Mouse (Mus musculus) liver, embryonic 14.5 days (tissue): ENCODE results near the gene Arhgdig. TPM values are rescaled to one million over a fixed set of nuclear protein-coding genes. Genes with fewer than 3 reads are reported as not detected.

Experiments
- ATAC-seq: fragments of 200-750 bp; cut with Nextera tagmentation; 2 replicates; pipeline ENCODE4 v1.8.0; 2017; ENCODE audit warnings: moderate number of reproducible peaks, mild to moderate bottlenecking, moderate library complexity; ENCODE audit not compliant: insufficient read depth
- DNase-seq, 3 experiments: peaks; one replicate each; pipeline ENCODE4 v3.0.0-alpha.2; 2012 to 2013; ENCODE audit warnings: low read depth in 3 of 3, low spot score in 3 of 3
- H3K27ac ChIP-seq: fragments of 300-500 bp; sonication (generic); 2 replicates; pipeline ENCODE4 v1.5.1; 2014; ENCODE audit warnings: moderate library complexity, mild to moderate bottlenecking, control low read depth, inconsistent platforms
- H3K27me3 ChIP-seq: fragments of 300-500 bp; sonication (generic); 2 replicates; pipeline ENCODE4 v1.6.1; 2014; ENCODE audit warnings: mild to moderate bottlenecking, low read length, moderate library complexity; ENCODE audit not compliant: control insufficient read depth, insufficient read depth
- H3K36me3 ChIP-seq: fragments of 300-500 bp; sonication (generic); replicated peaks from 2 replicates; pipeline ENCODE4 v1.6.1; 2014; ENCODE audit warnings: low read depth; ENCODE audit not compliant: control insufficient read depth, insufficient read depth
- H3K4me1 ChIP-seq, 2 experiments: fragments of 200-500 bp in 1 of 2; fragments of 300-500 bp in 1 of 2; sonication (generic) in 1 of 2; replicated peaks; 2 replicates each; pipeline ENCODE4 v1.6.1; 2012 to 2014; ENCODE audit warnings: antibody characterized with exemption in 1 of 2, inconsistent platforms in 1 of 2, low read length in 1 of 2; ENCODE audit not compliant: control insufficient read depth in 2 of 2, insufficient read depth in 2 of 2
- H3K4me2 ChIP-seq: fragments of 300-500 bp; sonication (generic); 2 replicates; pipeline ENCODE4 v1.6.1; 2014; ENCODE audit warnings: low read depth, mild to moderate bottlenecking, control low read depth, moderate library complexity
- H3K4me3 ChIP-seq, 2 experiments: fragments of 200-500 bp in 1 of 2; fragments of 300-500 bp in 1 of 2; sonication (generic) in 1 of 2; 2 replicates each; pipeline ENCODE4 v1.5.1; 2012 to 2014; ENCODE audit warnings: low read depth in 2 of 2, low read length in 2 of 2, mild to moderate bottlenecking in 2 of 2, control low read depth in 1 of 2, inconsistent platforms in 1 of 2, moderate library complexity in 1 of 2; ENCODE audit not compliant: insufficient read depth in 1 of 2
- H3K9ac ChIP-seq: fragments of 300-500 bp; sonication (generic); replicated peaks from 2 replicates; pipeline ENCODE4 v1.6.1; 2014; ENCODE audit warnings: mild to moderate bottlenecking, control low read depth, moderate library complexity
- H3K9me3 ChIP-seq: fragments of 300-500 bp; sonication (generic); 2 replicates; pipeline ENCODE4 v1.6.1; 2016; ENCODE audit warnings: low read length, mixed read lengths; ENCODE audit not compliant: control insufficient read depth
- CTCF ChIP-seq: IDR thresholded peaks from 2 replicates; pipeline ENCODE4 v1.5.1; 2016; ENCODE audit warnings: antibody characterized with exemption, low read depth, control low read depth
- EP300 ChIP-seq: IDR thresholded peaks from 2 replicates; pipeline ENCODE4 v1.6.1; 2016; ENCODE audit warnings: antibody characterized with exemption, low read depth
- WGBS: fragments of 180-500 bp; shearing (Covaris S2); extraction: QIAGEN DNeasy Blood & Tissue Kit; methylation state at CpG from one replicate; pipeline ENCODE4 v1.1.7; 2014; ENCODE audit not compliant: insufficient replicate concordance; 5-methylcytosine and 5-hydroxymethylcytosine counted together
- polyA plus RNA-seq, 2 experiments: library from polyadenylated mRNA; depleted of rRNA in 1 of 2; stranded (reverse) in 1 of 2; unstranded in 1 of 2; fragments of >200 nt; fragmentation: Nextera tagmentation in 1 of 2; extraction: Ambion mirVana in 1 of 2; gene quantifications; 2 replicates each; pipeline versions ENCODE4 v1.2.1 to v1.2.3; 2012 to 2014

Arhgdig gene
- 10.6 and 11.6 TPM in 2 replicates for polyA plus RNA-seq (2012; rRNA removed)
- 15.9 and 22.8 TPM in 2 replicates for polyA plus RNA-seq (2014; fragmentation: Nextera tagmentation; extraction: Ambion mirVana)

DNA sequence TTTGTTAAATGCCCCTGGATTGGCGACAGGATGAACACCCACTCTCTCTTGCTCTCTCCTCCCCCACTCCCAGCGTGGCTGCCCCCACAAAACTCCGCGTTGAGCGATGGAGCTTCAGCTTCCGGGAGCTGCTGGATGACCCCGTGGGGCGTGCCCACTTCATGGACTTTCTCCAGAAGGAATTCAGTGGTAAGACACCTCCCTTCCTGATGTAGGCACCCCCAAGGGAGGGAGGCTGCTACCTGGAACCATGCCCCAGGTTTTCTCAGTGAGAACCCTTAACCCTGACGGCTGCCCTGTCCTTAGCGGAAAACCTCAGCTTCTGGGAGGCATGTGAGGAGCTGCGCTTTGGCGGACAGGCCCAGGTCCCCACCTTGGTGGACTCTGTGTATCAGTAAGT, at the start of gene Arhgdig:
Gene Arhgdig (minus strand): TSS at position 101 of the 400 bp plus-strand sequence.
- Histone ChIP-seq H3K9ac (no peak within 1 kb of the TSS), H3K27ac (no peak within 1 kb of the TSS), H3K9me3 (no peaks in the 10 kb centered on the region), H3K4me3 (no peak within 1 kb of the TSS), H3K36me3 (no peaks in the 10 kb centered on the region), H3K4me1 (peaks cover under 1% of the 10 kb centered on the region in 2 experiments), H3K27me3 (peaks cover 24% of the 10 kb centered on the region), H3K4me2 (no peak within 1 kb of the TSS)
- TF ChIP-seq EP300 (no peak), CTCF (no peak)
- ATAC-seq (no peak), DNase-seq (no peak)
- WGBS: 78% methylated on average over 12 of the region's 12 CpGs

DNA sequence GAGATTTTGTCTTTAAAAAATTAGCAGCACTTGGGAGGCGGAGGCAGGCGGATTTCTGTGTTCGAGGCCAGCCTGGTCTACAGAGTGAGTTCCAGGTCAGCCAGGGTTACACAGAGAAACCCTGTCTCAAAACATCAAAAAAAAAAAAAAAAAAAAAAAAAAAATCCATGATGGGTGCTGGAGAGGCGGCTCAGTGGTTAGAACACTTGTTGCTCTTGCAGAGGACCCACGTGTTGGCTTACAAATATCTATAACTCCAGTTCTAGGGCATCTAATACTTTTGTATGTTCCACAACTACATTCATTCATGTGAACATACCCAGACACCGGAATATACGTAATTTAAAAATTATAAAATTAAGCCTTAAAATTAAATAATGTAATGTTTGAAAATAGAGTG, 47.7 kb upstream of the Arhgdig start:
- 85% methylated on average over 7 of the region's 7 CpGs for WGBS
- Histone ChIP-seq H3K27me3 (no peaks in the 10 kb centered on the region), H3K4me1 (peaks cover 12 to 13% of the 10 kb centered on the region in 2 experiments), H3K27ac (no peak overlapping the region), H3K9me3 (no peaks in the 10 kb centered on the region), H3K9ac (no peak overlapping the region), H3K4me2 (no peak overlapping the region), H3K36me3 (peaks cover 50% of the 10 kb centered on the region), H3K4me3 (no peak overlapping the region)
- ATAC-seq (no peak), DNase-seq (no peak)
- TF ChIP-seq CTCF (no peak), EP300 (no peak)

- peaks cover 12 to 13% of the 10 kb centered on the region in 2 experiments for H3K4me1 ChIP-seq
- no peaks in the 10 kb centered on the region for H3K9me3 ChIP-seq
- DNase-seq (no peak), ATAC-seq (no peak; the same call in 1 of the 2 replicates)
- no peaks in the 10 kb centered on the region for H3K27me3 ChIP-seq
- H3K27ac ChIP-seq: peak overlapping the region; percentile 93
- H3K9ac ChIP-seq: peak overlapping the region; percentile 97
- TF ChIP-seq CTCF (no peak), EP300 (no peak)
- peak overlapping the region; percentile 80 to 98 for H3K4me3 ChIP-seq
- H3K36me3 ChIP-seq: peaks cover 35% of the 10 kb centered on the region
- peak overlapping the region; percentile 92 for H3K4me2 ChIP-seq
- under 1% methylated on average over 24 of the region's 24 CpGs for WGBS
These were observed 45.8 kb upstream of the Arhgdig start for GRCm38 (mm10) chr17:26253399-26253798.

DNA sequence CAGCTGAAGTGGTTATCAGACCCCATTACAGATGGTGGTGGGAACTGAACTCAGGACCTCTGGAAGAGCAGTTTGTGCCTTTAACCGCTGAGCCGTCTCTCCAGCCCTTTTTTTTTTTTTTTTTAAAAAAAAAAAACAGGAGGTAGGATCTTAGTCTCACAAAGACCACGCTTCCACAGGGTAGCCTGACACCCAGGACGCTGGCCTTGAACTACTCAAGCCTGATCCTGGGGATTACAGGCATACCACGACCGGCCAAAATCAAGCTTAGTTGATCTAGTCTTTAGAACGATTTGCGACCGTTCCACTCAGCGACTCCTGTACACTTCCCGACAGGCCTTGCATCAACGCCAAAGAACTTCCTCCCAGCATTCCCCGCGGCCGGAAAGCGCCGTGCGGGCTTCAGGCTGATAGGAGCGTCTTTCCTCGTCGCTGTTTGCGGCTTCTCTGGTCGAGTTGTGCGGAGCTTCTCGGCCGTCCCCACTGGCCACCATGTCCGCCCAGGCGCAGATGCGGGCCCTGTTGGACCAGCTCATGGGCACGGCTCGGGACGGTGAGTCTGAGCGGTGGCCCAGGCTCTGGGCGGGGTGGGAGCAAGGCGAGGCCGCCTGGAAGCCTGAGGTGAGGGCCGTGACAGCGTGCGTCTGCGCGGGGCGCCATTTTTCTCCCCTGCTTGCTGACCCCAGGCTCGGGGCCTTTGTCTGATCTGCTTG, 45.1 kb upstream of the Arhgdig start, which contains the start of gene Luc7l:
Gene Luc7l (plus strand): TSS at position 358 of the 713 bp plus-strand sequence.
- H3K9me3 ChIP-seq: no peaks in the 10 kb centered on the region
- DNase-seq (peak; percentile 87 to 93 (median 92)), ATAC-seq (peak; percentile 93)
- peaks cover 12 to 13% of the 10 kb centered on the region in 2 experiments for H3K4me1 ChIP-seq
- TF ChIP-seq EP300 (no peak), CTCF (no peak)
- H3K4me3 ChIP-seq: peak within 1 kb of the TSS; percentile 80 to 98
- H3K27me3 ChIP-seq: no peaks in the 10 kb centered on the region
- H3K36me3 ChIP-seq: peaks cover 28% of the 10 kb centered on the region
- WGBS: 1% methylated on average over 43 of the region's 43 CpGs
- H3K9ac ChIP-seq: peak within 1 kb of the TSS; percentile 97
- peak within 1 kb of the TSS; percentile 93 for H3K27ac ChIP-seq
- H3K4me2 ChIP-seq: peak within 1 kb of the TSS; percentile 92

GRCm38 (mm10) chr17:26251886-26252538, 44.4 kb upstream of the Arhgdig start:
- 49% methylated on average over 4 of the region's 4 CpGs for WGBS
- no peaks in the 10 kb centered on the region for H3K9me3 ChIP-seq
- H3K4me3 ChIP-seq: peak overlapping the region; percentile 80 to 98; a peak in 3 of 4 replicates
- H3K4me2 ChIP-seq: peak overlapping the region; percentile 92
- no peak for DNase-seq
- TF ChIP-seq EP300: no peak
- no peak for TF ChIP-seq CTCF
- peak overlapping the region; percentile 97 for H3K9ac ChIP-seq
- H3K27me3 ChIP-seq: no peaks in the 10 kb centered on the region
- peaks cover 21% of the 10 kb centered on the region for H3K36me3 ChIP-seq
- H3K4me1 ChIP-seq: peaks cover 12 to 13% of the 10 kb centered on the region in 2 experiments
- no peak for ATAC-seq
- H3K27ac ChIP-seq: peak overlapping the region; percentile 93
